Mouse (Mus musculus) MEL (cell line): ENCODE results near the gene Tmem8b.

Experiments used
- CTCF ChIP-seq, 3 experiments: IDR thresholded peaks in 2 of 3; conservative IDR thresholded peaks in 1 of 3; 2 replicates each; pipeline ENCODE4 v1.5.1; 2011 to 2012; ENCODE audit warnings: low read length in 3 of 3, low read depth in 2 of 3, mild to moderate bottlenecking in 2 of 3, improper control_type of control experiment in 1 of 3, inconsistent platforms in 1 of 3, mixed read lengths in 1 of 3, moderate library complexity in 1 of 3; ENCODE audit not compliant: control insufficient read depth in 1 of 3, insufficient read depth in 1 of 3, poor library complexity in 1 of 3, severe bottlenecking in 1 of 3
- E2F4 ChIP-seq: IDR thresholded peaks from 2 replicates; pipeline ENCODE4 v1.6.1; 2011; ENCODE audit warnings: low read depth, low read length, improper control_type of control experiment, borderline replicate concordance
- EP300 ChIP-seq, 2 experiments: IDR thresholded peaks; 2 replicates each; pipeline ENCODE4 v1.6.1; 2011; ENCODE audit warnings: improper control_type of control experiment in 2 of 2, low read length in 2 of 2, low read depth in 1 of 2, mild to moderate bottlenecking in 1 of 2
- GATA1 ChIP-seq: IDR thresholded peaks from 2 replicates; pipeline ENCODE4 v1.6.1; 2011; ENCODE audit warnings: low read depth, low read length, improper control_type of control experiment
- POLR2A ChIP-seq, 2 experiments: IDR thresholded peaks; 2 replicates each; pipeline ENCODE4 v1.6.1; 2011 to 2012; ENCODE audit warnings: low read length in 2 of 2, mild to moderate bottlenecking in 2 of 2, control low read depth in 1 of 2, improper control_type of control experiment in 1 of 2, low read depth in 1 of 2, moderate library complexity in 1 of 2; ENCODE audit not compliant: control insufficient read depth in 1 of 2, insufficient read depth in 1 of 2, poor library complexity in 1 of 2
- TAL1 ChIP-seq: IDR thresholded peaks from 2 replicates; pipeline ENCODE4 v1.6.1; 2012; ENCODE audit warnings: mild to moderate bottlenecking, inconsistent platforms, low read length, moderate library complexity, mixed read lengths
- TCF12 ChIP-seq: IDR thresholded peaks from 2 replicates; pipeline ENCODE4 v1.6.1; 2014; ENCODE audit warnings: low read depth, mild to moderate bottlenecking, inconsistent platforms, low read length, improper control_type of control experiment, moderate library complexity
- ZC3H11A ChIP-seq: IDR thresholded peaks from 2 replicates; pipeline ENCODE4 v1.6.1; 2012; ENCODE audit warnings: low read depth, mild to moderate bottlenecking, inconsistent platforms, low read length, improper control_type of control experiment

DNA sequence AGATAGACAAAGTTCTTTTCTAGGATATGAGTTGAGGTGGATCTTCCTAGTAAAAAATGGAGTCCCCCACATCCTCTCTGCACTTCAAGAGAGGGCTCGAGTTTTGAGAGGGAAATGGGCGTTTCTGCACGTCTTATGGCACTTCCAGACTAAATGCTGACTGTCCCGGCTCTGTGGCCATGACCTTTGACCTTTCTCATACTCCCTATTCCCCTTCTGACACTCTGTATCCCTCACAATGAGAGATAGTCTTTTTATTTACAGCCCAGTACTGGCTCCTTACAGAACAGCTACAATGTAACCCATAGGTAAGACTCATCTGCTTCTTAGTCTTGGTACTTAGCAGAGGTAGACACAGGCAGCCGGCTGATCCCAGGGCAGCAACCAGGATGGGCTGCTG lies 72.8 kb downstream of the Tmem8b start:
- TF ChIP-seq POLR2A (IDR thresholded peaks at IDR 0.05; ENCODE audit: control insufficient read depth in 1 of 2, insufficient read depth in 1 of 2, low read depth in 1 of 2, low read length in 2 of 2, poor library complexity in 1 of 2) (no peak), EP300 (IDR thresholded peaks at IDR 0.05; ENCODE audit: low read depth in 1 of 2, low read length in 2 of 2) (no peak), GATA1 (no peak), CTCF (IDR thresholded peaks at IDR 0.05 in 2 of 3, conservative IDR thresholded peaks at IDR 0.05 in 1 of 3; ENCODE audit: control insufficient read depth in 1 of 3, insufficient read depth in 1 of 3, low read depth in 2 of 3, low read length in 3 of 3, poor library complexity in 1 of 3, severe bottlenecking in 1 of 3) (no peak), TCF12 (no peak), TAL1 (no peak), ZC3H11A (no peak), E2F4 (no peak)
